Mouse (Mus musculus) retina, adult 2 months (tissue): ENCODE data around the gene Dnm3.

Experiments
- DNase-seq: peaks from one replicate; pipeline ENCODE4 v3.0.0-alpha.2; 2012; ENCODE audit warnings: low read depth, low spot score

Gene Dnm3

DNA sequence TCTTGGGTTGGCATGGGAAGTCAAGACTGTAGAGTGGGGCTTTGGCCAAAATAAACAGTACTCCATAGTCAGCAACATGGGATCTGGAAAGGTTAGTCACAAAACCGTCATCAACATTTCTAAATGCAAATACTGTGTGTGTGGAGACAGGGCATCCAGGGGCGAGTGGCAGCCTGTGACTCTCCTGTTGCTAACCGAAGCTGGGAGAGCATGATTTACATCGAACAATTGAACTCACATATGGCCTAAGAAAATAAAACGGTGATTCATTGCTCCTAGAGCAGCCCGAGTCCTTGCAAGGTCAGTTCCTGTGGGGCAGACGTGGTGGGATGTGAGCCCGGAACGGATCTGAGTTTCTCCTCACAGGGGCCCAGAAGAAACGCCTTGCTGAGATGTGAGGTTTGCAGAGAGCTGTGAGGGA lies 401.2 kb downstream of the Dnm3 start:
- no peak for DNase-seq

- DNase-seq = no peak
Observed at GRCm38 (mm10) chr1:162075831-162076230, 402.0 kb downstream of the Dnm3 start.

DNA sequence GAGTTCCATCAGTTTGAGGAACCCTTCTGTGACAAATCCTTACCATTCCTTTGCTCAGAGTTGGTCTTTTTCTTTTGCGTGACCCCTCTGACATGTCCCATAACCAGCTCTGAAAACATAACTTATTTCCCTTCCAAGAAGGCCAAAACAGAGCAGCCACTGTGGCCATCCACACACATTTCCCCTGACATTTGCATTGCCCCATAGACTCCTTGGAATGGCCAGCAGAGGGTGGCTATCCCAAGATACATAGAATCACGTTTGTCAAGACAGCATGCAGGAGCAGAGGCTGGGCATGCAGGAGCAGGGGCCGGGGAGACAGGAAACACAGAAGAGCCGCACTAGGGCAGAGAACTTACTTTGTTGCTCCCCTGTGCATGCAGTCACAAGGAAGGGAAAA lies 402.4 kb downstream of the Dnm3 start:
- no peak for DNase-seq

- no peak for DNase-seq
Observed at GRCm38 (mm10) chr1:162074626-162075410, 403.0 kb downstream of the Dnm3 start.

- no peak for DNase-seq
Observed at GRCm38 (mm10) chr1:162072917-162073578, 404.8 kb downstream of the Dnm3 start.

DNA sequence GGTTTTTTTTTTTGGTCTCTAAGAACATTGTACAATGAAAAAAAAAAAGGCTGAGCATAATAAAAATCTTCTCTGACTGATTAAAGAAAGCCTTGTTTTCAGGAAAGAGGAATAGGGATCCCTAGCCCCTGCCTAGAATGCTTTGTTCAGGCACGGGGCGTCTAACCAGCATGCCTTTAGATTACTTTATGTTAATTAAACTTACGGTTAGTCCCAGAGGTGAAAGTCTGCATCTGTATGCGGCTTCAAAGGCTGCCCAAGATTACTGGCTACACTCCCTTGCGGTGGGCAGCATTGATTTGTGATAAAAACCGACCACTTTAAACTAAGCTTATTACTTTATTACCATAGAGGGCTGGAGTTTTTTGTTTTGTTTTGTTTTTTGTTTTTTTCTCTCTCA lies 424.2 kb downstream of the Dnm3 start:
- no peak for DNase-seq

- no peak for DNase-seq
Observed at GRCm38 (mm10) chr1:162053186-162053585, 424.6 kb downstream of the Dnm3 start.

DNA sequence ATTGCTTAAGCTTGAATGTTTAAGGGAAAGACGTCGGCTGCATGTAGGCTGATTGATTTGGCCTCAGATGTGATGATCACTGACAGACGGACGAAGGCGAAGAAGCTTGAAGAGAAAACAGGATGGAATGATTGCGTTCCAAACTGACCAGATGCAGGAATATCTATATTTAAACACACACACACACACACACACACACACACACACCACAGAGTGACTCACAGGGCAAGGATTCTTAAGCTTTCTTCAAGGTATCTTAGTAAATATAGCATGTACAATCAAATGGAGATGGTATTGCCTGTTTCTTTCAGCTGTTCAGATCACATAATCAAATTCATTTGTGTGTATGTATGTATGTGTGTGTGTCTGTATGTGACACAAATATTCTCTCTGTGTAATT lies 425.1 kb downstream of the Dnm3 start:
- DNase-seq = no peak

DNA sequence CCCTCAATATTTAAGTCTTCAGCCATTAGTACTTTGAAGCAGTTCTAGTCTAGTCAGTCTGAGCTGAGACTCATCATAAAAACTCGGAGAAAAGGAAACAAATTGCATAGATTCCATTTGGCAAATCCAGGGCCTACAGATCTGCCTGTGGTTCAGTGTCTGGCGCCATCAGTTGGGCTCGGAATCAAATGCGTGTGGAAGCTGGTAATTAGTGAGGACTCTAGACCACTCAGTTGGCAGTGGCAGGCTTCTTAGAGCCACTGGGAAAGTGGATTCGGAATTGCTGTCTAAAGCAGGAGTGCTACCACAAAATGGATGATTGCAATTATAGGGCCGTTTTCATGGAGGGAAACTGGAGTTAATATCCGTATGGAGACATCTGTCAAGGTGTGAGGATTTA lies 425.7 kb downstream of the Dnm3 start:
- DNase-seq = no peak

DNA sequence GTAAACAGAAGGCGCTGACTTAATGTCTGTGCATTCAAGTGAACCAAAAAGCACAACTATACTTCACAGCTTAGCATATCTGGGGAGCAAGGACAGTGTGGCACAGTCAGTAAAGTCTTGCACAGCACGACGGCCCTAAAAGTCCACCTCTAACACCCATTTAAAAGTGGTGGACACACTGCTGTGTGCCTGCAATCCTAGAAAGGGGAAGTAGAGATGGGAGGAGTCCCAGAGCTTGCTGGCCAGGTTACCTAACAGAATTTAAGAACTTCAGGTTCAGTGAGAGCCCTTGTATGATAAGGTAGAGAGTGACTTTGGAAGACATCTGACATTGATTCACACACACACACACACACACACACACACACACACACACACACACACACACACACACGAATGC lies 426.1 kb downstream of the Dnm3 start:
- DNase-seq = no peak

GRCm38 (mm10) chr1:162047673-162048072 lies 430.2 kb downstream of the Dnm3 start:
- DNase-seq = no peak

- no peak for DNase-seq
Observed at GRCm38 (mm10) chr1:162043788-162044717, 433.8 kb downstream of the Dnm3 start.

DNA sequence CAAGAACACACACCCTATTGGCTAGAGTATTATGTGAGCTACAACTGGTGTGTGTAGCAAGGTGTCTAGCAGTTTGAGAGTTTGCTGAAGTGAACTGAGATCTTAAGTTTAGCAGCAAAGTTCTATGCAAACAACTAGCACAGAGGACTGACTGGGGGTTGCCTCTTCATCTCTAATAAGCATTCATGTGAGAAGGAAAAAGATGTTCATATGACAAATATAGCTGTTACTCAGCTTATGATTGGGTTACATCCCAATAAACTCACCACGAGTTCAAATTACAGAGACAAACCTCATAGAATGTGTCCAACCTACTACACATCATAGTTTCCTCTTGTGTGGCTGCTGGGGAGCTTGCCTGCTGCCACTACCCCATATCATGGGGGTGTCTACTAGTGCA lies 434.6 kb downstream of the Dnm3 start:
- DNase-seq = no peak

GRCm38 (mm10) chr1:162042384-162042783 lies 435.4 kb downstream of the Dnm3 start:
- DNase-seq = no peak

DNA sequence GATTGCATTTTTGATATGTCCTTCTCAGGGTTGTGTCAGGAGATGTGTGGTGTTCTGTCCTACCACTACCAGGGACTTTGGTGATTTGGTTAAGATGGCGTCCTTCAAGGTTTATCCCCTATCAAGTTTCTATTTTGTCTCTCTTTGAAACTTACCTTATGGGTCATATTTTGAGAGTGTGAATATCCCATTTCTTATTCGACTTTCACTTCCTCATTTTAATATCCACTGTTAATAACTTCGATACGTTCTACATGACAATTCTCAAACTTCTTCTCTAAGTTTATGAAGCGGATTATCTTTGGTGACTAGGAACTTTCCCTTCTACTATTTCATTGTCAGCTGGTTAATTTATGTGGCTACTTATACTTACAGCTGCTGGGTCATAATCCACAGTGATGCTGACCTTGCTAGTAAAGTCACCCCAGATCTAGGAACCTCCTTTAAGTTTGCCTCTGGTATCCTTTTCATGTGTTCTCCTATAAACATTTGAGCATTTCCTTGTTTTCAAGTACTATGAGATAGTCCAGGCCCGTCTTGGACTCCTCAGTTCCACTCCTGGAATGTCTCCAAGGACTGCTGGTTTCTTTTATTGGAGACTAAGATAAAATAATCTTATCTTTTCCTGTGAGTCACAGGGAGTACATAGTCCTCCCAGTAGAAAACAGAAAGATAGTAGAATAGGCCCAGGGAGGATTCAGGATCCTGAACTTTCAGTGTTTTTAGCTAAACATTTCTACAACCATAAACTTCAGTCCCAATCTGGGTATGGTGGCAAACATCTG lies 437.2 kb downstream of the Dnm3 start:
- DNase-seq = no peak

DNA sequence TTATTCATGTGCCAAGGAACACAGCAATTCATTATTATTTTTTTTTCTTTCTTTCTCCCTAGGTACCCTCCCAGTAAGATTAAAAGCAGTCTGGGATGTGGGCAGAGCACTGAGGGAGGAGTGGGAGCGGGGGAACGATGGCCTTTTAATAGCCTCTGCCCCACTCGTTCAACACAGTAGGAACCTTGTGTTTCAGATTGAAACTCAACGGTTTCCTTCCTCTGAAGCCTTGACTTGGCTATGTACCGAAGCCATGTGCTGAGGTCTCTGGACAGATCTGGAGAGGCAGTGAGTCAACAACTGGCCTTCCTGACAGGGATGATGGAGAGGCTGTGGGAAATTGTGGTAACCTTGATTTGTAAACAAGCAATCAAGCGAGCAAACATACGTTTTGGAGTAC lies 438.0 kb downstream of the Dnm3 start:
- no peak for DNase-seq

- no peak for DNase-seq
Observed at GRCm38 (mm10) chr1:162039011-162039595, 438.7 kb downstream of the Dnm3 start.

DNA sequence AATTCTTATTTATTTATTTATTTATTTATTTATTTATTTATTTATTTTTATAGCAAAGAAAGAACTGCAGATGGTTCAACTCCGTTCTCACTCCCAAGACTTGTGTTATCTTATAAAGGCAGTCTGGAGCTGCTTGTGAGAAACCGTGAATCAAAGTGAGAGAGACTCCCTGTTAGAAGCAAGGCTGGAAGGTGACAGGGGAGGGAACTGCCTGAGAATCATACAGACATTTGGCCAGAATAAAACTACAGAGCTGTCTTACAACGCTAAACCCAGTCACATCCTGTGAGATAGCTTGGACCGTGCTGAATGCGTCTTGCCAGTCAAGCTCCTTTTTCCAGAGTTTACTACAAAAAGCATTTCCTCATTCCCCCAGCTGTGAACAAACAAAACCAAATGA lies 439.4 kb downstream of the Dnm3 start:
- no peak for DNase-seq

DNA sequence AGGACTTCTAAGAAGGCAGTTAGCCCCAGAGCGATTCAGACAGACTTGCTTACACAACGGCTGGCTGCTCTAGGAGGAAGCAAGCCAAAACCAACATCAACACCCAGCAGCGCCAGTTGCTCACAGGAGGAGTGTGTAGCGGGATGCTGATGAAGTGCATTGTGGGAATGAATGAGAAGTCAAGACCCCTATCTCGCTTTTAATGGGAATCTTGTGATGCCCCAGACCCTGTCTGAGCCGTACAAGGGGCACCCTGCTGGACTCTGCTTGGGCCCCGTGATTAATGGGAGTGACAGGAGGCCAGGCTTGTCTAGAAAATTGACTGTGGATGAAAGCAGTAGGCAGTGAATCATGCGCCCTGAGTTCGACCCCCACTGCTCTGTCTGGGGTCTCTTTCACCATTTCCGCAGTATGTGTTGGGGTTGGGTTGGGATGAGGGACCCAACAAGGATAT lies 439.8 kb downstream of the Dnm3 start:
- DNase-seq = no peak

DNA sequence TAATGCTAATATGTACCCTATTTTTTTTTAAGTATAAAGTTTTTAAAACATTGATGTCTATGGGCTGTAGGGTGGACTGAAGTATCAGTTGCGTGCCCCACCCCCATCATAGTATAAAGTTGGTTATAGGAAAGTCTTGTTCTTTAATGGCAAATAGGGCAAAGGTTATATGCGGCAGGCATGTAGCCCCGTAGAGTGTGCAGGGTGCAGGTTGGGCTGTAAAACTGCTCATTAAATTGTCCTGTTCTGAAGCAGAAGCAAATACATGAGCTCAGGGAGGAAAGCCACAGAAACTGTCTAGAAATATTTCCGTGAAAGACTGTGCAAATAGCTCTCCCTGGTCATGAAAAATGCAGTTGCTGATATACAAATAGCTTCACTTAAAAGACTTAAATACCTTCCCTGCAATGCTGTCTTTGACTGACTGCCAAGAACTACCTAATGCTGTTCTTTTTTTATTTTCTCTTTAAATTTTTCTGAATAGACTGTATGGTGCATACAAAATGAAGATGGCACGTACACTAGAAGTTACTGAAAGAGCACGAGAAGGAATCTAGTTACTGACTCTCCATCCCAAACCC lies 440.6 kb downstream of the Dnm3 start:
- no peak for DNase-seq

GRCm38 (mm10) chr1:162036461-162036835 lies 441.4 kb downstream of the Dnm3 start:
- DNase-seq = no peak
